Mouse (Mus musculus) megakaryocyte, embryonic 14.5 days (primary cell): ENCODE data around the gene Cdc14a.

ENCODE experiments used
- FLI1 ChIP-seq: IDR thresholded peaks from 2 replicates; pipeline ENCODE4 v1.6.1; 2012; ENCODE audit warnings: low read length, inconsistent platforms, mixed read lengths
- GATA1 ChIP-seq: IDR thresholded peaks from 3 replicates; pipeline ENCODE4 v1.6.1; 2012; ENCODE audit warnings: mixed read lengths, low read length, inconsistent platforms, borderline replicate concordance

- TF ChIP-seq FLI1 (no peak), GATA1 (no peak)
Observed at GRCm38 (mm10) chr3:116409486-116409885, 14.3 kb downstream of the Cdc14a start.
